Mouse (Mus musculus): ENCODE data around the gene Eef1b2. TPM values are rescaled to one million over a fixed set of nuclear protein-coding genes. Genes with fewer than 3 reads are reported as not detected.

Gene Eef1b2
- polyA plus RNA-seq, 1 experiment from 2014 or later = 571 TPM

DNA sequence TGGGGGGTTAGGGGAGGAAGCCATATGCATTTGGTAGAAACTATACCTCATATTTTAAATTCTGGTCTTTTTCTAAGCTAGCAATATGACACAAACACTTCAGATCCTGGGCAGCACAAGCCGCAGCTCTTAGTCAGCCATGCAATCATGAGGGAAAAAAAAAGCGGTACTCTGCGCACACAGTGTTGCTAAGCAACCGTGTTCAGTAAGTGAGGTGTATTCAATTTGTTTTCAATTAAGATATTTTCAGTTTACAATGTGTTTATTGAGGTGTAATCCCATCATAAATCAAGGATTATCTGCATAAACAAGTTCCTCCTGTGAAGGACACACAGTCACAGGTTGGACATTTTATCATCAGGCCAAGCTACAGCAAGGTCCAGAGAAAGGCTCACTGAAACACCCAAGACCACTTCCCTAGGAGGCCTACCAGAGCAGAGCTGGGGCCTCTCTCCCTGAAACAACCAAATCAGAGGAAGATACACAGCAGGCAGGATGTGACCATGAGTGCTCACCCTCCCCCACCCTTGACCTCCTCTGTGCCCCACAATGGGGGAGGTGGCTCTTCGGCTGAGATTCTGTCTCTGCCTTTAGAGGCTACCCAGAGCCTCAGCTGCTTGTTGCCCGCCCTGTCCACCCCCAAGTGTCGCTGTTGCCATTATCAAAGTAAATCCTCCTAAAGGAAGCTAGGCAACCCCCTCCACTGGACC, 27.5 kb downstream of the Eef1b2 start:
- ATAC-seq (ENCODE audit: low FRiP score, low TSS enrichment) = peak; percentile 78
- Histone ChIP-seq H3K9me3 (ENCODE audit: low read length) (0 out of 2 replicates have a peak, but pooled peaks cover 7% of the 10 kb centered on the region), H3K27me3 (ENCODE audit: insufficient read depth, low read length) (no peaks in the 10 kb centered on the region), H3K27ac (ENCODE audit: low read length) (no peak overlapping the region), H3K36me3 (ENCODE audit: insufficient read depth, low read length) (no peaks in the 10 kb centered on the region), H3K9ac (replicated peaks; ENCODE audit: low read length) (no peak overlapping the region), H3K4me3 (ENCODE audit: low read length) (no peak overlapping the region), H3K4me1 (ENCODE audit: insufficient read depth, low read length) (peaks cover 7% of the 10 kb centered on the region), H3K4me2 (replicated peaks; ENCODE audit: low read depth, low read length) (no peak overlapping the region)
- WGBS = 13% methylated on average over 7 of the region's 7 CpGs

DNA sequence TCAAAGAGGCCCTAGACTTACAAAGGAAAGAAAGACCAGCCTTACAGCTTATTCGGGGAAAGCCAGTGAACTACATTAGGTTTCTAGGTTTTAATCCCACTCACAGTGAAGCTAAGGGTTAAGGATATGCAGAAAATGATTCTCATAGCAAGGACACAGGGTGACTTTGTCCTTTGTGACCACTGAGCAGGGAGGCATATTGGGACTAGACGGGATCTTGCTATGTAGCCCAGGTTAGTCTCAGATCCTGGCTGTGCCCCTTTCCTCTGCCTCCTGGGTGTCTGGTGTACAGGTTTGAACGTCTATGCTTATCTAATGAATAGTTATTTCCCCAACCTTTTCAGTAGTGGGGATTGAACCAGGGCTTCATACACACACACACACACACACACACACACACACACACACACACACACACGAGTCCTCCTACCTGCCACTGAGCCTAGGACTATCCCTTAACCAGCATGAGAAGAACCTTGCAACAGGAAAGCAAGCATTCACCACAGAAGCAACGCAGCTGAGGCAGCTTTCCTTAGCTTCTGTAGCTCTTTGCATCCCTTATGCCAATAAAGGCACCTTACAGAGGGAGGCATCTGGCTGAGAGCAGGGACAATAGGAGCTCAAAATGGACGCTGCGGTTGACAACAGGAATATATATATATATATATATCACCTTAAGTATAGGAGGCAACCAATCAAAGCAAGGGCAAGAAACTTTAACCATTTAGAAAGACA, 28.2 kb downstream of the Eef1b2 start:
- 34% methylated on average over 7 of the region's 7 CpGs for WGBS
- ATAC-seq (ENCODE audit: low FRiP score, low TSS enrichment) = 0 out of 2 replicates have a peak, but pooled peaks have one; percentile 19
- no peak overlapping the region for H3K27ac ChIP-seq (ENCODE audit: low read length)

DNA sequence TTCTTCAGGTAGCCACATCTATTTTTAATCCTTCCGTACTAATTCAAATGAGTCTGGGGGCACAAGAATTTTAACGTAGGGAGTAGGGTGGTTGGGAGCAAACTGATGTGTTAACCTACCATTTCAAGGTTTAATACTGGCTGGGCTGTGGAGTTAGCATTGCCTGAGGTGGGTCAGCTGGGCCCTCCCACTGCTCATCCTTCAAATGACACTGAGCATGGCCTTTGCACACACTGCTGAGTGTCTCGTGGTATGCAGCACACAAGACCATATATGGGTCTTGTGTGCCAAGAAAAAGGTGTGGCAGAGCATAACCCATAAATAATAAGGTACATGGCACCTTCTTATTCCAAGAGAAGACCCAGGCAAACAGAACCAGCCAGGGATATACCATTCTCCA, 31.0 kb downstream of the Eef1b2 start:
- no peak overlapping the region for H3K9ac ChIP-seq (replicated peaks; ENCODE audit: low read length)
- H3K4me1 ChIP-seq (ENCODE audit: insufficient read depth, low read length) = peaks cover 7% of the 10 kb centered on the region
- no peak overlapping the region for H3K4me2 ChIP-seq (replicated peaks; ENCODE audit: low read depth, low read length)
- H3K27ac ChIP-seq (ENCODE audit: low read length) = no peak overlapping the region
- H3K36me3 ChIP-seq (ENCODE audit: insufficient read depth, low read length) = no peaks in the 10 kb centered on the region
- no peaks in the 10 kb centered on the region for H3K27me3 ChIP-seq (ENCODE audit: insufficient read depth, low read length)
- no peaks in the 10 kb centered on the region for H3K9me3 ChIP-seq (ENCODE audit: low read length)
- no peak overlapping the region for H3K4me3 ChIP-seq (ENCODE audit: low read length)
- no peak for ATAC-seq (ENCODE audit: low FRiP score, low TSS enrichment)
- WGBS = 81% methylated on average over 3 of the region's 3 CpGs

More for the DNA sequence above, 28.2 kb downstream of the Eef1b2 start:
- H3K4me3 ChIP-seq (ENCODE audit: low read length) = no peak overlapping the region
- 0 out of 2 replicates have a peak, but pooled peaks cover 7% of the 10 kb centered on the region for H3K9me3 ChIP-seq (ENCODE audit: low read length)
- no peaks in the 10 kb centered on the region for H3K36me3 ChIP-seq (ENCODE audit: insufficient read depth, low read length)
- no peak overlapping the region for H3K4me2 ChIP-seq (replicated peaks; ENCODE audit: low read depth, low read length)
- H3K9ac ChIP-seq (replicated peaks; ENCODE audit: low read length) = no peak overlapping the region
- H3K4me1 ChIP-seq (ENCODE audit: insufficient read depth, low read length) = peaks cover 7% of the 10 kb centered on the region
- H3K27me3 ChIP-seq (ENCODE audit: insufficient read depth, low read length) = no peaks in the 10 kb centered on the region

DNA sequence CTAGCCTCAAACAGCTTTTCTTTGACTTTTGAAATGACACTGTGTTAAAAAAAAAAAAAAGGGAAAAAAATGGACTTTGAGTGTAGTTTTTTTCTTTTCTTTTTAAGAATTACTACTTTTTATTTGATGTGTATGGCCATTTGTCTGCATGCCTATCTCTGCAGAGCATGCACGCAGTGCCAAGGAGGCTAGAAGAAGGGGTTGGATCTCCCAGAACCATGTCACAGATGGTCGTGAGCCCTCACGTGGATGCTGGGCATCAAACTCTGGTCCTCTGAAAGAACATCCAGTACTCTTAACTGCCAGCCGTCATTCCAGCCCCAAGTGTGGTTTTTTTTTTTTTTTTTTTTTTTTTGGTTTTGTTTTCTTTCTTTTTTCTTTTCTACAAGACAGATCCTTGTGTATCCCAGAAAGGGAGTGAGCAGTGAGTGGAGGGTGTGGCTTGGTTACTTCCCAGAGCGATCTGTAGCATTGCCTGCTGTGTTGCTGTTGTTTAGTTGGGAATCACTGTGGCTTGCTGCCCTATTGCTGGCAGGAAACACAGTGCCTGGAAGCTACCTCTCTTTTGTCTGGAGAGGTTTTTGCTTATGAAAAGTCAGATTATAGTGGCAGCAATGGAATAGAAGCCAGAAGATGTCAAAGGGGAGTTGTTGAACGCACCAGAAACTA, 33.4 kb downstream of the Eef1b2 start:
- Histone ChIP-seq H3K27ac (ENCODE audit: low read length) (no peak overlapping the region), H3K4me1 (ENCODE audit: insufficient read depth, low read length) (0 out of 2 replicates have a peak, but pooled peaks cover 5% of the 10 kb centered on the region), H3K27me3 (ENCODE audit: insufficient read depth, low read length) (peaks cover 3% of the 10 kb centered on the region; the same call in 1 of the 2 replicates), H3K9ac (replicated peaks; ENCODE audit: low read length) (no peak overlapping the region), H3K4me3 (ENCODE audit: low read length) (no peak overlapping the region), H3K36me3 (ENCODE audit: insufficient read depth, low read length) (no peaks in the 10 kb centered on the region), H3K9me3 (ENCODE audit: low read length) (no peaks in the 10 kb centered on the region), H3K4me2 (replicated peaks; ENCODE audit: low read depth, low read length) (no peak overlapping the region)
- 34% methylated on average over 6 of the region's 6 CpGs for WGBS
- ATAC-seq (ENCODE audit: low FRiP score, low TSS enrichment) = no peak

DNA sequence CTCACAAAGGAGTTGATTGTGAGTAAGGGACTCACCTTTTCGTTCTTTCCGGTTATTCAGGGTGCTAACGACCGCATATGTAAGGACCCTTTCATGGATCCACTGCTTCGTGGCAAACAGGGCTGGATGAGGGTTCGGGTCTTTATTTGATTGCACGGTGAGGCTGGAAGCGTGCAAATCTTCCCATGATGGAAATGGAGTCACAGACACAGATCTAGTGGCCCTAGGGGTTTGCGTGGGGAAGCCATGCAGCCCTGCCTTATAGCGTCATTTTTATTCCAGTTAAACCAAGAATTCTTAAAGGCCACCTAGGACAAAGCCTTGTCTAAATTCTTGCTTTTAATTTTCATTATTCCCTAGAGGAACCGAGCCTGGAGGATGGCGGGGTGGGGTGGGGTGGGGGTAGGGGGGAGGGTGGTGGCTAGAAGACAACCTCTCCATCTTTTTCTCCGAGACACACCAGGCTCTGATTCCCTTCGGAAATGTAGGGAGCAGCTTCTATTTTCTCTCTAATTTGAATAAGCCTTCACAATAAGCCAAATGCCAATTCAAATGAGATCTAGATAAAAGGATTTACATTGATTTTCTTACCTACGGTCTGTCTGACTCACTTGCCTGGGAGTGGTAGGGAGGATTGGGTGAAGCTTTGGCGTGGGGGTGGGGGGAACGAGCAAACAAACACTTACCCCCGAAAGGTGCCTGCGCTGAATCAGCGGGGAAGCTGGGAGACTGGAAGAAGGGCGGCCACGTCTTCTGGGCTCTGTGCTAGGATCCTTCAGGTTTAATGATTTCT, 37.0 kb downstream of the Eef1b2 start:
- Histone ChIP-seq H3K4me3 (ENCODE audit: low read length) (peak overlapping the region; percentile 18; the same call in 1 of the 2 replicates), H3K4me1 (ENCODE audit: insufficient read depth, low read length) (0 out of 2 replicates have a peak, but pooled peaks cover 5% of the 10 kb centered on the region), H3K9me3 (ENCODE audit: low read length) (no peaks in the 10 kb centered on the region), H3K4me2 (replicated peaks; ENCODE audit: low read depth, low read length) (peak overlapping the region; percentile 34), H3K9ac (replicated peaks; ENCODE audit: low read length) (no peak overlapping the region), H3K27me3 (ENCODE audit: insufficient read depth, low read length) (peaks cover 3% of the 10 kb centered on the region; the same call in 1 of the 2 replicates), H3K36me3 (ENCODE audit: insufficient read depth, low read length) (no peaks in the 10 kb centered on the region), H3K27ac (ENCODE audit: low read length) (no peak overlapping the region)
- 0 out of 2 replicates have a peak, but pooled peaks have one; percentile 67 for ATAC-seq (ENCODE audit: low FRiP score, low TSS enrichment)
- 24% methylated on average over 22 of the region's 22 CpGs for WGBS

DNA sequence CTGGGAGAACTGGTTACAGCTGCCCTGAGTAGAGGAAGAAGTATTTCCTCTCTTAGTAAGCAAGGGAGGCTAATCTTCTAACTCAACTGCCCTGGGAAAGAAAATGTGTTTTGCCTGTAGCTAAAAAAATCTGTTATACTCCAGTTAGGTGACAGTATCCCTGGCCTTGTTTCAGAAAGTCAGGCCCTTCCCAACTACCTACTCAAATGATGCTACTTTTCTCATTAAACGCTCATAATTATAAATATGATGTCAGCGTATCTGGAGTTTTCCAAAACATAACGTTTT, 37.6 kb downstream of the Eef1b2 start, which contains the start of gene Gpr1:
Gene Gpr1 (minus strand): TSS at position 273 of the 288 bp plus-strand sequence.
- Histone ChIP-seq H3K9ac (replicated peaks; ENCODE audit: low read length) (no peak within 1 kb of the TSS), H3K27ac (ENCODE audit: low read length) (no peak within 1 kb of the TSS), H3K4me1 (ENCODE audit: insufficient read depth, low read length) (0 out of 2 replicates have a peak, but pooled peaks cover 5% of the 10 kb centered on the region), H3K9me3 (ENCODE audit: low read length) (no peaks in the 10 kb centered on the region), H3K36me3 (ENCODE audit: insufficient read depth, low read length) (no peaks in the 10 kb centered on the region), H3K4me2 (replicated peaks; ENCODE audit: low read depth, low read length) (peak within 1 kb of the TSS; percentile 34), H3K27me3 (ENCODE audit: insufficient read depth, low read length) (peaks cover 3% of the 10 kb centered on the region; the same call in 1 of the 2 replicates), H3K4me3 (ENCODE audit: low read length) (peak within 1 kb of the TSS; percentile 18; the same call in 1 of the 2 replicates)
- WGBS = 48% methylated on average over 3 of the region's 3 CpGs
- no peak; the same call in 1 of the 2 replicates for ATAC-seq (ENCODE audit: low FRiP score, low TSS enrichment)

DNA sequence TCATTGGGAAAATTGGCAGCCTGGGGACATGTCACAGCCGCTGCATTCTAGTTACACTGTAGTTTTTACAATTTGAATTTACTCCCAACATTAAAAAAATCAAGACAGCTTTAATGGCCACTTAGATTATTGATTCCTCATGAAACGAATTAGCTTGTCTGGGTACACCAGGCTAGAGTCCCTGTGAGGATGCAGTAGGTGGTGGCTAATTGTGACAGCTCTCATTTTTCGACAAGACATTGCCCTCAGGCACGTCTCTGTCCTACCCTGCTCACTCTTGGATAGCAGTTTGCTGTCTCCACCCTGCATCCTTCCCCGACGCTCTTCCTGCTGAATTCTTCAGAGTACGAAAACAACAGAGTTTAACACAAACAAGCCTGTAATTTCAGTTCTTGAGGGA, 38.0 kb downstream of the Eef1b2 start:
- Histone ChIP-seq H3K4me2 (replicated peaks; ENCODE audit: low read depth, low read length) (no peak overlapping the region), H3K27ac (ENCODE audit: low read length) (no peak overlapping the region), H3K9ac (replicated peaks; ENCODE audit: low read length) (no peak overlapping the region), H3K36me3 (ENCODE audit: insufficient read depth, low read length) (no peaks in the 10 kb centered on the region), H3K9me3 (ENCODE audit: low read length) (no peaks in the 10 kb centered on the region), H3K27me3 (ENCODE audit: insufficient read depth, low read length) (peaks cover 3% of the 10 kb centered on the region; the same call in 1 of the 2 replicates), H3K4me3 (ENCODE audit: low read length) (no peak overlapping the region), H3K4me1 (ENCODE audit: insufficient read depth, low read length) (0 out of 2 replicates have a peak, but pooled peaks cover 5% of the 10 kb centered on the region)
- no peak for ATAC-seq (ENCODE audit: low FRiP score, low TSS enrichment)
- WGBS = 38% methylated on average over 7 of the region's 7 CpGs

DNA sequence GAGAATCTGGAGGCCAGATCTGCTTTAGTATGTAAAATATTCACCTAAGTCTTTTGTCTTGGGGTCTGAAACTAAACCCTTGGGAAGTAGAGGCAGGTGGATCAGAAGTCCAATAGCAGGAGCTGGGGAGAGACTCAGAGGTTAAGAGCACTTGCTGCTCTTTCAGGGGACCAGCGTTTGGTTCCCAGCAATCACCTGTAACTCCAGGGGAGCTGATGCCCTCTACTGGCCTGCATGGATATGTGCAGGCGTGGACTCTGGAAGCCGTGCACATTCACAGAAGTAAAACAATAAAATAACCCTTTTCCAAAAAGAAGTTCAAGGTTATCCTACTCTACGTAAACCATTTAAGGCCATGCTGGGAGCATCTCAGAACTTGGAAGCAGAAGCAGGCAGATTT, 42.7 kb downstream of the Eef1b2 start:
- ATAC-seq (ENCODE audit: low FRiP score, low TSS enrichment) = no peak
- H3K36me3 ChIP-seq (ENCODE audit: insufficient read depth, low read length) = no peaks in the 10 kb centered on the region
- no peak overlapping the region for H3K4me3 ChIP-seq (ENCODE audit: low read length)
- H3K4me2 ChIP-seq (replicated peaks; ENCODE audit: low read depth, low read length) = no peak overlapping the region
- no peaks in the 10 kb centered on the region for H3K9me3 ChIP-seq (ENCODE audit: low read length)
- no peak overlapping the region for H3K9ac ChIP-seq (replicated peaks; ENCODE audit: low read length)
- WGBS = 97% methylated on average over 4 of the region's 4 CpGs
- 0 out of 2 replicates have a peak, but pooled peaks cover 2% of the 10 kb centered on the region for H3K27me3 ChIP-seq (ENCODE audit: insufficient read depth, low read length)
- H3K27ac ChIP-seq (ENCODE audit: low read length) = no peak overlapping the region
- 0 out of 2 replicates have a peak, but pooled peaks cover 4% of the 10 kb centered on the region for H3K4me1 ChIP-seq (ENCODE audit: insufficient read depth, low read length)

DNA sequence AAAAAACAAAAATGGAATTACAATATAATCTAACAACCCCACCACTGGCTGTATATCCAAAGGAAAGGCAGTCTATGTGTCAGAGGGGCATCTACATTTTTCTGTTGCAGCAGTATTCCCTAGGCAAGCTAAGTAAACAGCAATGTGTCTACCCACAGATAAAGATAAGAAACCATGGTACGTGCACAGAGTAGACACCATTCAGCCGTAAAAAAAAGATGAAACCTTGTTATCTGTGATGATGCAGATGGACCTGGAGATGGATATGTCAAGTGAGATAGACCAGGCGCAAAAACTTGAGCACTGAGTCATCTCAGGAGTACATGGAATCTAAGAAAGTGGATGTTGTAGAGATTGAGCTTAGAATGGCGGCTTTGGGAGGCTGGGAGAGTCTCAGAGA, 48.4 kb downstream of the Eef1b2 start:
- H3K36me3 ChIP-seq (ENCODE audit: insufficient read depth, low read length) = no peaks in the 10 kb centered on the region
- WGBS = 76% methylated on average over 4 of the region's 4 CpGs
- no peak overlapping the region for H3K9ac ChIP-seq (replicated peaks; ENCODE audit: low read length)
- no peak overlapping the region for H3K4me3 ChIP-seq (ENCODE audit: low read length)
- no peak overlapping the region for H3K4me2 ChIP-seq (replicated peaks; ENCODE audit: low read depth, low read length)
- H3K27ac ChIP-seq (ENCODE audit: low read length) = no peak overlapping the region
- no peak for ATAC-seq (ENCODE audit: low FRiP score, low TSS enrichment)
- peaks cover 7% of the 10 kb centered on the region for H3K4me1 ChIP-seq (ENCODE audit: insufficient read depth, low read length)
- H3K27me3 ChIP-seq (ENCODE audit: insufficient read depth, low read length) = no peaks in the 10 kb centered on the region
- no peaks in the 10 kb centered on the region for H3K9me3 ChIP-seq (ENCODE audit: low read length)

Data from kidney, embryonic 16.5 days (tissue).